Mouse (Mus musculus): ENCODE measurements around the gene Mrpl54.

The Mrpl54 gene

DNA sequence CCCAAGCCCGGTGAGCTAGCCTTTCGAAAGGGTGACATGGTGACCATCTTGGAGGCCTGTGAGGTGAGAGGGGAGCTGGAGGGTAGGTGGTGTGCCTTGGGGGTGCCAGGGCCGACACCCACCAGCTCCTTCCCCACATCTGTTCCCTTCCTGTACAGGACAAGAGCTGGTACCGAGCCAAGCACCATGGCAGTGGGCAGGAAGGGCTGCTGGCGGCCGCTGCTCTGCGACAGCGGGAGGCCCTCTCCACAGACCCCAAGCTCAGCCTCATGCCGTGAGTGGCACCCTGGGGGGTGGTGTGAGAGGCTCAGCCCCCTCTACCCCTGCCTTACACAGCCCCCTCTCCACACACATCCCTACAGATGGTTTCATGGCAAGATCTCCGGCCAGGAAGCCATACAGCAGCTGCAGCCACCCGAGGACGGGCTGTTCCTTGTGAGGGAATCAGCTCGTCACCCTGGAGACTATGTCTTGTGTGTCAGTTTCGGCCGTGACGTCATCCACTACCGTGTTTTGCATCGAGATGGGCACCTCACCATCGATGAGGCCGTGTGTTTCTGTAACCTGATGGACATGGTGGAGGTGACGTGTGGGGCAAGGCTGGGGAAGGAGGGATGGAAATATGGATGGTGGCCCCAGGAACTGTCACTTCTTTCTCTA is 7.4 kb downstream of the Mrpl54 start:
- ChIA-PET CTCF (interaction anchor here (0.6 to 3.5 kb wide), 15 partner anchors 15 to 259 kb away, joined by 3 to 22 read pairs (median 3); partner anchors contain the start of genes Pip5k1c (in 2 of the 4), Atcay (in 1 of the 4) and Hmg20b (in 1 of the 4)), POLR2A (interaction anchor here in 3 of 4 experiments (0.8 to 2.6 kb wide), 16 partner anchors 9 to 153 kb away, joined by 3 to 6 read pairs (median 3); partner anchors contain the start of genes 4930404N11Rik (in 1 of the 3), Cactin (in 1 of the 3), Map2k2 (in 1 of the 3) and Pip5k1c (in 1 of the 3))

DNA sequence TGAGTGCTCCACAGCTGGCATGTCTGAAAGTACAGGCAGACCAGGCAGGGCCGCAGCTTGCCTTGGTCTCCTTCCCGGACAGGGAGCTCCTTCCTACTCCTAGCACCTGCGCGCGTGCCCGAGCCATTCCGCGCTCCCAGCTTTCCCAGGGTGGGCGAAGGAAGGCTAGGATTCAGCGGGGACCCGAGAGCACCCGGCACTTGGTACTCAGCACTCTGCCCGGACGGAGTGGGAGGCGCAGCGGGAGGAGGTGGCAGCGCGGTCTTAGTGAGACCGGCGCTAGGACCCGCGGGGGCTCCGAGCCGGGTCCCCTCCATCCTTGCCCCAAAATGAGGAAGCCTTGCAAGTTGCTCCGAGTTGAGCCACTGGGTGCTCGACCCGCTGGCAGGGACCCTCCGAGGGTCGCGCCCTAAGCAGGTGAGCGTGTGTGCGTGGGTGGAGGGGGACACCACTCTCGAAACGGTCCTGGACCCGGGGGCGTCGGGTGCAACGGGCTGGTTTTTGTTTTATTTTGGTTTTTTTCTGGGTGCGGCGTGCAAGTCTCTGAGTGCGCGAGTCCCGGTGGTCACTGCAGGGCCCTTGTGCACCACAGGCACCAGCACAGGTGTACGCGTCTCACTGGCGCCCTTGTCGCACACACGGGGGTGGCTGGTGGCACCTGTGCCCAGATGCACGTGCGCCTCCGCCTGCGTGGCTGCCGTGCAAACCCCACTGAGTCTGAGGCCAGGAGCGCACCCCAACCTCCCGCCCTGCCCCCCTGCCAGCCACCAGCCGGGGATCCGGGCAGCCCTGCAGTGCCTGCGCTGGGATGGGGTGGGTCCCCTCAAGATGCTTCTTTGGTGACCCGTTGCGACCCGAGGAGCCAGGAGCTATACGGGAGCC is 9.3 kb downstream of the Mrpl54 start:
- CTCF ChIA-PET: interaction anchor here (0.6 to 3.5 kb wide), 13 partner anchors 13 to 357 kb away, joined by 3 to 22 read pairs (median 4); partner anchors contain the start of genes Hmg20b (in 1 of the 4), Map2k2 (in 1 of the 4) and Timm13 (in 1 of the 4)
- POLR2A ChIA-PET: interaction anchor here (0.5 to 2.6 kb wide), 21 partner anchors 9 to 234 kb away, joined by 3 to 13 read pairs (median 3); partner anchors contain the start of genes 4930404N11Rik (in 1 of the 4), Apba3 (in 1 of the 4), Atcay (in 1 of the 4) and Mrpl54 (in 1 of the 4)

DNA sequence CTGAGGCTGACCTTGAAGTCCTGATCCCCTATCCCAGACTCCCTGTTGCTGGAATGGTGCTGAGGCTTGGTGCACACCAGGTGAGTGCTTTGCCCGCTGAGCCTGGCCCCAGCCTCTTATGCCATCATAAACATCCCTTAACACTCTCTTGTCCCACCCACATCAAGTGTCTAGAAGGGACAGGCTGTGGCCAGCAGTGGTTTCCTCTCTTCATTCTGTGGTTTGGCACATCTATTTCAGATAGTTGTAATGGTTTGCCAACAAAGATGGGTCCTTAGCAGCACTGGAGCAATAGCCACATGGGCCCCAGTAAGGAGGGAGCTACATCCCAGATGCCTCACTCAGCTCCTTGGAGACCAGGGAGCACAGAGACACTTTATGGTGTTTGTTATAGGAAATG is 11.8 kb downstream of the Mrpl54 start:
- CTCF ChIA-PET: interaction anchor here in 1 of 4 experiments (1.0 to 1.4 kb wide), 3 partner anchors 10 to 15 kb away, joined by 3 to 4 read pairs (median 4); no protein-coding TSS in a partner anchor

DNA sequence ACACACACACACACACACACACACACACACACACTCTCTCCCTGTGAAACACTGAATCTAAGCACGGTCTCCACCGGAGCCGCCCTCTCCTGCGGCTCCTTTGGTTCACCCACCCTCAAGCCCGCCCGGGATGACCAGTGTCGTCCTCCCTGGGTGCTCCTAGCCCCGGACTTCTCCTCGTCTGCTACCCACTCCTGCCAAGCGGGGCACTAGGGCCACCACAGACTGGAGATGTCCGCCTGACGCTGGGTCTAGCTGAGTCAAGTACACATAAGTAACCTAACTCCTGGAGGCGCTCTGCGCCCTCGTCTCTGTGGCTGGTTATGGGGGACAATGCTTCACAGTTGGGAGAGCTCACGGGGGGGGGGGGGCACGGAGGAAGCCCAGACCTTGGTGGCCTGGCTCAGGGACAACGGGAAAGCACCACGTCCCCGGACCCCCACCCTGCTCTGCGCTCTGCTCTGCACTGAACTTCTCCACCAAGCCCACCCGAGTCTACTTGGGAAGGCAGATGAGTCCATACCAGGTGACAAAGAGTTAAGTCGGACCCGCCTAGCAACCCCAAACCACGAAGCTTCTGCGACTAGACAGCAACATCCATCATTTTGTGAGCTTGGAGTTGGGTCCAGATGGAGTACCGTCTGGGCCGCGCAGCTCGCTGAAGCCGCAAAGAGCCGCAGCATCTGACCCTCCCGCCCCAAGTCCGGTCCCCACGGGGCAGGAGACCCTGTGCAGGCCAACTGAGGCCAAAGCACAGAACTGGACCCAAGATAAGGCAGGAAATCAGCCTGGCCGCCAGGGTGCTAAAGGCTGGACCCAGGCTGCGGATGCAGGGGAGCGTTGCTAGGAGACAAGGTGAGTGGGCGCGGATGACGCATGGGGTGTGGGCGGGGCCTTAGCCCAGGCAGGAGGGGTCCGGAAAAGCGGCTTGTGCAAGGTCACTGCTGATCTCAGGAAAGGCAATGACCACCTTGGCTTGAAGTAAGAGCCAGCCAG is 14.0 kb downstream of the Mrpl54 start, which contains the start of gene Matk:
Matk (plus strand) TSS at position 512 of the 996 bp plus-strand sequence.
- ChIA-PET POLR2A (interaction anchor here (0.6 to 1.8 kb wide), 16 partner anchors 9 to 323 kb away, joined by 3 to 8 read pairs (median 3); partner anchors contain the start of gene Pip5k1c (in 1 of the 4)), CTCF (interaction anchor here (0.6 to 1.9 kb wide), 12 partner anchors 8 to 323 kb away, joined by 3 to 10 read pairs (median 3); partner anchors contain the start of gene Gadd45b (in 1 of the 4))

More for the DNA sequence above, 11.8 kb downstream of the Mrpl54 start:
- POLR2A ChIA-PET: interaction anchor here in 2 of 4 experiments (1.2 to 1.4 kb wide), 4 partner anchors 9 to 13 kb away, joined by 3 to 5 read pairs (median 4); no protein-coding TSS in a partner anchor

DNA sequence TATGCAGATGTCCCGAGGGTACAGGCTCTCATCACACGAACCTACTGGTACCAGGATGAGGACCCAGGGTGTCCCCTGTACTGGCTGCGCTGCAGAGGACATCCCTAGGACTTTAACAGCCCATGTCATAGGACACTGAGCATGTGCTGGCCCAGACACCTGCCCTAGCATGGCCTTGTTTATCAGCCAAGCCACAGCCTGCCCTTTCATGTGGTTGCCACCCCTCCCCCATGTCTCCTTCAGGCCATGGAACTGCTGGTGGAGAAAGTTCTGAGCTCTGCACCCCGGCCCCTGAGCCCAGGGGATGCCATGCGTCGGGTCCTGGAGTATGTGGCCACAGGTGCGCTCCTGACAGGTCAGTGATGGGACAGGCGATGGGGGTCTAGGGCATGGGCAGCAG is 17.3 kb downstream of the Mrpl54 start:
- CTCF ChIA-PET: interaction anchor here in 2 of 4 experiments (1.0 to 1.6 kb wide), 5 partner anchors 8 to 43 kb away, joined by 3 to 4 read pairs (median 3); partner anchors contain the start of gene Pip5k1c (in 1 of the 2)
- POLR2A ChIA-PET: interaction anchor here in 2 of 4 experiments (1.2 to 1.3 kb wide), 2 partner anchors 15 to 19 kb away, joined by 3 to 4 read pairs; no protein-coding TSS in a partner anchor

DNA sequence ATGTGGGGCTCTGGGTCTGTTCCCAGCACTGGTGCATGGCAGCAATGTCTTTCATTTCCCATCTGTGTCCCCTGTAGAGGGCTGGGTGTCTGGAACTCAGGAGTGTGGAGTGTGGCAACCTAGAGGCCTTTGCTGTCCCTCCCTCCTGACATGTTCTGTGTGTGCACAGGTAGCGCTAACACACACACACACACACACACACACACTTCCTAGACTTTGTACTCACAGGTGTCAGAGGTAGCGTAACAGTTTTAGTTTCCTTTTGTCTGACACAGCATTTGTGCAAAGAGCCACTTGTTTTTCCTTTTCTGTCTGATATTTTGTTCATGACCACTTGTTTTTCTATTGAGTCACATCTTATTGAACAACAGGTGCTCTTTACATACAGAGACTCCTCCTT is 18.9 kb downstream of the Mrpl54 start:
- ChIA-PET CTCF (interaction anchor here in 2 of 4 experiments (1.2 to 1.4 kb wide), 2 partner anchors 45 kb away, joined by 3 to 4 read pairs; partner anchors contain the start of gene Pip5k1c (in 2 of the 2)), POLR2A (interaction anchor here in 1 of 4 experiments (1.2 to 1.6 kb wide), 3 partner anchors 18 to 55 kb away, joined by 4 read pairs; partner anchors contain the start of genes Apba3 and Mrpl54)

DNA sequence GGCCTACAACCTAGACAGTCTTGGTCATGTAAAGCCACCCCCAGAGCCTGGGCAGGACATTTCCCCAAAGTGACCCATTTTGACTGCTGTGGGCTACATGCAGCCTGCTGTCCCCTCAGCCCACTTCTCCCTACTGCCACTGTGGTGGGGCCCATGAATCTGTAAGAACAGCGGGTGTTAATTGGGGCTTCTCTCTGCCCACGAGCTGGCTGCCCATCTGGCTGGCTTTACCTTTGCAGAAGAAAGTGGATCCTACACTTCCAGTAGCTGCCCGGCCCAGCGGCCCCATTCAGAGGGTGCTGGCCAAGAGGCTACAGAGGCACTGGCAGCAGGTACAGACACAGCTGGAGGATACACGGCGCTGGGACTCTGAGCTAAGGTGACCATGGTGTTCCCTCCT is 21.6 kb downstream of the Mrpl54 start:
- ChIA-PET CTCF (interaction anchor here (0.9 to 3.1 kb wide), 18 partner anchors 13 to 306 kb away, joined by 3 to 15 read pairs (median 4); partner anchors contain the start of genes Atcay (in 1 of the 4), Pip5k1c (in 1 of the 4) and Zfr2 (in 1 of the 4)), POLR2A (interaction anchor here in 3 of 4 experiments (0.6 to 3.0 kb wide), 8 partner anchors 22 to 149 kb away, joined by 3 to 10 read pairs (median 3); partner anchors contain the start of genes Apba3 (in 1 of the 3), Mrpl54 (in 1 of the 3) and Pip5k1c (in 1 of the 3))

DNA sequence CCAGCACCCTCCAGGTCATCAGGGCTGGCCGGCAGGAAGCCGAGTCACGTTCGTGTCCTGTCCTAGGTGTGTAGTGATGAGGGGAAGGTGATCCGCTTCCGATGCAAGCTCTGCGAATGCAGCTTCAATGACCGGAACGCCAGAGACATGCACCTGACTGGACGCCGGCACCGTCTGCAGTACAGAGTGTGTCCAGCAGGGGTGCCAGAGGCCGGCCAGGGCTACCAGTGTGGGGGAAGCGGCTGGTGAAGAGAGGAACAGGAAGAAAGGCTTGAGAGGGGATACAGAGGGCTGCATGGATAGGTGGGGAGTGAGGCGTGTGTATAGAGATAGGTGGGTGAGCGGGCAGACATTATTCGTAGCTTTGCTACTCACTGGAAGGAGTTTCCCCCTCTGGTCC is 22.1 kb downstream of the Mrpl54 start:
- POLR2A ChIA-PET: interaction anchor here (0.5 to 4.4 kb wide), 19 partner anchors 13 to 134 kb away, joined by 3 to 18 read pairs (median 3); partner anchors contain the start of genes Apba3 (in 2 of the 4), Mrpl54 (in 2 of the 4), Cactin (in 1 of the 4) and Pip5k1c (in 1 of the 4)
- CTCF ChIA-PET: interaction anchor here (0.5 to 3.1 kb wide), 59 partner anchors 8 to 493 kb away, joined by 3 to 15 read pairs (median 4); partner anchors contain the start of genes Atcay (in 2 of the 4), Pip5k1c (in 2 of the 4), Apba3 (in 1 of the 4) and Gipc3 (in 1 of the 4)

DNA sequence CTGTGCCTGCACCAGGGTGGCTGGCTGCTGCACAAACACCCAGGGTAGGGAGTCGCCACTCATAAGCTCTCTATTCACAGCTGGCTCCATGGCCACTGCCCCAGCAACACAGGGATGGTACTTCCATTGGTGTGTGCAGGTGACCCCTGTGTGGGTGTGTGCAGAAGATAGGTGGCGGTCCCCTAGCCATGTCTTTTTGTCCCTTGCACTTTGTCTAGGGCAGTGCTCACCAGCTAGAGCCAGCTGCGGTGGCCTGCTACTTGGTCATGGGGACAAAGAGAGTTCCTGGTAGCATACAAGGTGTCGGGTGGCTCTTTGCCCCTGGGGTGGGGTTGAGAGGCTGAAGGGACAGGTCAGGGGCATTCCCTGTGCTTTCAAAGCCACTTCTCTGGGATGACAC is 22.6 kb downstream of the Mrpl54 start:
- CTCF ChIA-PET: interaction anchor here (0.5 to 3.1 kb wide), 65 partner anchors 8 to 492 kb away, joined by 3 to 15 read pairs (median 4); partner anchors contain the start of genes Atcay (in 3 of the 4), Pip5k1c (in 2 of the 4), Apba3 (in 1 of the 4) and Celf5 (in 1 of the 4)
- POLR2A ChIA-PET: interaction anchor here (0.5 to 4.4 kb wide), 26 partner anchors 8 to 184 kb away, joined by 3 to 18 read pairs (median 3); partner anchors contain the start of genes Apba3 (in 2 of the 4), Mrpl54 (in 2 of the 4), Cactin (in 1 of the 4) and Matk (in 1 of the 4)

DNA sequence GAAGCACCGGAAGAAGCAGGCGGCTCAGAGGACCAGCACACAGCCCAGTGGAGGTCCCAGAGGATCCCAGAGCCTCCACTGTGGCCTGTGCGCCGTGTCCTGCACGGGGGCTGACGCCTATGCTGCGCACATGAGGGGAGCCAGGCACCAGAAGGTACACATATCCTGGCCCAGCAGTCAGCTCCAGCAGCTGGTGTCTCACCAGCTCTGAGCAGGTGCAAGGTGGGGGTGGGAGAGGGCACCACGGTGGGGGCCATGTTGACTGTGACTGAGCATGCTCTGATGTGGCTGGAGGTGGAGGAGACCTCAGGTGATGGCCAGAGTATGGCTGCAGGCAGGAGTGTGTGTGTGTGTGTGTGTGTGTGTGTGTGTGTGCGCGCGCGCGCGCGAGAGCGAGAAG is 24.7 kb downstream of the Mrpl54 start:
- CTCF ChIA-PET: interaction anchor here (0.6 to 3.4 kb wide), 29 partner anchors 11 to 436 kb away, joined by 3 to 37 read pairs (median 5); partner anchors contain the start of genes Atcay (in 2 of the 4), Pip5k1c (in 2 of the 4), Cactin (in 1 of the 4) and Fzr1 (in 1 of the 4)

DNA sequence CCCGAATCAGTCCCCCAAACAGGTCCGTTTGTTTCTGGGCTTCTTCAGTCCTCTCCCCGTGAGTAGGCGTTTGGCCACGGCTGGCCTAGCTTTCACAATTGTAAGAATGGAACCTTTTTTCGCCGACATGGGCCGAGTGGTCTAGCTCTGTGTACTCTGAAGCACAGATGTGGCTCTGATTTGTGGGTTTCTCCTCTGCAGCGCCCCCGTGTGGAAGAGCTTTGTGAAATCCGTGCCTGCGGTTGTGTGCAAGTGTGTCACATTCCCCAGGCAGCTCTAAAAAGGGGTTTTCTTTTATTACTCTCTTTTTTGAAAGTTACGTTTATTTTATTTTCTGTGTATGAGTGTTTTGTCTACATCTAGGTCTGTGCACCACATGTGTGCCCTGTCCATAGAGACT is 25.9 kb downstream of the Mrpl54 start:
- POLR2A ChIA-PET: interaction anchor here (0.5 to 5.1 kb wide), 22 partner anchors 10 to 395 kb away, joined by 3 to 36 read pairs (median 4); partner anchors contain the start of genes Atcay (in 2 of the 4), Cactin (in 2 of the 4), Pip5k1c (in 2 of the 4) and Apba3 (in 1 of the 4)
- CTCF ChIA-PET: interaction anchor here (0.6 to 3.4 kb wide), 110 partner anchors 8 to 651 kb away, joined by 3 to 37 read pairs (median 4); partner anchors contain the start of genes Atcay (in 3 of the 4), Cactin (in 3 of the 4), Matk (in 3 of the 4) and Pip5k1c (in 3 of the 4)

More for the DNA sequence above, 24.7 kb downstream of the Mrpl54 start:
- POLR2A ChIA-PET: interaction anchor here (0.6 to 5.1 kb wide), 17 partner anchors 11 to 173 kb away, joined by 3 to 36 read pairs (median 4); partner anchors contain the start of genes Apba3 (in 1 of the 4), Cactin (in 1 of the 4), Matk (in 1 of the 4) and Mrpl54 (in 1 of the 4)

DNA sequence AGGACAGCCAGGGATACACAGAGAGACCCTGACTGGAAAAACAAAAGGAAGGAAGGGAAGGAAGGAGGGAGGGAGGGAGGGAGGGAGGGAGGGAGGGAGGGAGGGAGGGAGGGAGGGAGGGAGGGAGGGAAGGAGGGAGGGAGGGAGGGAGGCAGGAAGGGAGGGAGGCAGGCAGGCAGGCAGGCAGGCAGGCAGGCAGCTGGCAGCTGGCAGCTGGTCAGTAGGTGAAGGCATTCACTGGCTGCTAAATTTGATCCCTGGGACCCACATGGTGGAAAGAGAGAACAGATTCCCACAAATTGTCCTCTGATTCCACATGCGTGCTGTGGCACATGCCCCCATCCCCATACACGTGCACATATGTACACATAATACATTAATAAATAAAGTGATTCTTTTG is 28.1 kb downstream of the Mrpl54 start:
- ChIA-PET CTCF (interaction anchor here (0.5 to 3.4 kb wide), 11 partner anchors 9 to 366 kb away, joined by 3 to 37 read pairs (median 4); partner anchors contain the start of genes Atcay (in 1 of the 4) and Pip5k1c (in 1 of the 4)), POLR2A (interaction anchor here (0.6 to 5.1 kb wide), 13 partner anchors 7 to 1538 kb away, joined by 3 to 36 read pairs (median 4); partner anchors contain the start of genes Apba3 (in 1 of the 4), Atcay (in 1 of the 4), Eef2 (in 1 of the 4) and Matk (in 1 of the 4))

DNA sequence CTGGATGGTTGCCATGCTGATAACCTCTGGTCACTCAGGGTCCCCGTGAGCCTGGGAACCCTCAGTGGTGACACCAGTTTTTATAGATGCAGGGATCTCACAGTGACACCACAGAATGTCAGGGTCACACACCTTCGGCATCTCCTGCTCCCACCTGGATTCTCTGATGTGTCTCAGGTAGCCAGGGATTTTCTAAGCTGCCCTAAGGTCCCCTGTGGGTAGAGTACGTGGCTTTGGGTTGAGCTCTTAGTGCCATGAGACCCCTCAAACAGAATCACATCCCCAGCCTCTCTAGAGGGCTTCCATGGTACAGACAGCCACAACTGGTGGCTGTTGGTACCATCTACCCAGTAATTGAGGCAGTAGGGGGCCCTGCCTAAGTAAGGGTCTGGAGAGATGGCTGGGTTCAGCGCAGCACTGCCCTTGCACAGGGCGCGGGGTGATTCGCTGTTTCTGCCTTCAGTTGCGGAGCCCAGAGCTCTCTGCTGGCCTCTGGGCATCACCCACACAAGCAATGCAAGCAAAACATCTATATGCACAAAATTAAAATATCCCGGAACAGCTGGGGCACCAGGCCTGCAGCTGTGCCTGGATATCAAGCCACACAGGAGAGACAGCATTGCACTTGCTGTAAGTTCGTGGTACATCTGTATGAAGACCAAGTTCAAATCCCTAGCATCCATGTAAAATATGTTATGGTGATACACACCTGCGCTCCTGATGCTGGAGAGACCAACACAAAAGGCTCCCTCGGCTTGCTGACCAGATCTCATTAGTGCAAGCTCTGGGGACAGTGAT is 30.1 kb downstream of the Mrpl54 start:
- ChIA-PET POLR2A (interaction anchor here in 2 of 4 experiments (0.7 to 1.8 kb wide), 6 partner anchors 17 to 137 kb away, joined by 3 to 5 read pairs (median 3); no protein-coding TSS in a partner anchor), CTCF (interaction anchor here in 3 of 4 experiments (0.5 to 2.1 kb wide), 8 partner anchors 8 to 147 kb away, joined by 3 to 7 read pairs (median 4); partner anchors contain the start of genes Hmg20b (in 1 of the 3) and Pip5k1c (in 1 of the 3))

DNA sequence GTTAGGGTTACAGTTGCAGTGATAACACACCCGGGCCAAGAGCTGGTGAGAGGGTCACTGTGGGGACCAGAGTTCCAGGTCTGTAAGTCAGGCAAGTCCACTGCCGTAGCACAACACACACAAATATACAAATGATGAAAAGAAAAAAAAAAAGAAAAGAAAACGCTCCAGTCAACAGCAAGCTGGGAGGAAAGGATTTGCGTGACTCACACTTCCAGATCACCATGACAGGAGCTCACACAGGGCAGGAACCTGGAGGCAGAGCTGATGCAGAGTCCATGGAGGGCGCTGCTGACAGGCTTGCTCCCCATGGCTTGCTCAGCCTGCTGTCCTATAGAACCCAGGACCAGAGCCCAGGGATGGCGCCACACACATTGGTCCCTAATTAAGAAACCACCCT is 32.5 kb downstream of the Mrpl54 start:
- POLR2A ChIA-PET: interaction anchor here (0.5 to 2.1 kb wide), 14 partner anchors 10 to 701 kb away, joined by 3 to 6 read pairs (median 4); partner anchors contain the start of genes Pip5k1c (in 2 of the 4), Gadd45b (in 1 of the 4), Lmnb2 (in 1 of the 4) and Map2k2 (in 1 of the 4)
- CTCF ChIA-PET: interaction anchor here in 3 of 4 experiments (0.6 to 1.5 kb wide), 7 partner anchors 9 to 383 kb away, joined by 3 to 6 read pairs (median 3); partner anchors contain the start of gene Pip5k1c (in 1 of the 3)
